Mouse (Mus musculus) embryo, embryonic 10 days (tissue): ENCODE data around the gene 1700016H13Rik.

Experiments used
- DNase-seq: peaks from one replicate; pipeline ENCODE4 v3.0.0-alpha.2; 2015; ENCODE audit warnings: low spot score

Gene 1700016H13Rik

GRCm38 (mm10) chr5:103673611-103674010 is 17.8 kb upstream of the 1700016H13Rik start:
- DNase-seq, result no peak

DNA sequence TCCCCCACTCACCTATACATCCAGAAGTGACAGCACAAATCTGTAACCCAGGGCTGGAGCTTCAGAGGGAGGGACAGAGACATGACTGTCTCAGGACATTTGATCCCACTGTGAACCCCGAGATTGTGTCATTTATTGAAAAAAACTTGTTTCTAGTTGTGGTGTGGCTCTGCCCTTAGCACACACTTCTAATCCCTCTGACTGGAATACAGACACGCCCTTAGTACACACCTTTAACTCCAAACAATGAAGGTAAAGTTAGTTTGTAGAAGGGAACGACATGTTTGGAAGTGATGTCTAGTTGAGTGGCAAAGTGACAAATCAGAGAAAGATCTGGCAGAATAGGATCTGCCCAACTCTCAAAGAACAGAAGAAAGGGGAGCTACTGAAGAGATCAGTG is 16.0 kb upstream of the 1700016H13Rik start:
- DNase-seq, result no peak

GRCm38 (mm10) chr5:103665876-103666275 is 10.1 kb upstream of the 1700016H13Rik start:
- DNase-seq, result no peak

DNA sequence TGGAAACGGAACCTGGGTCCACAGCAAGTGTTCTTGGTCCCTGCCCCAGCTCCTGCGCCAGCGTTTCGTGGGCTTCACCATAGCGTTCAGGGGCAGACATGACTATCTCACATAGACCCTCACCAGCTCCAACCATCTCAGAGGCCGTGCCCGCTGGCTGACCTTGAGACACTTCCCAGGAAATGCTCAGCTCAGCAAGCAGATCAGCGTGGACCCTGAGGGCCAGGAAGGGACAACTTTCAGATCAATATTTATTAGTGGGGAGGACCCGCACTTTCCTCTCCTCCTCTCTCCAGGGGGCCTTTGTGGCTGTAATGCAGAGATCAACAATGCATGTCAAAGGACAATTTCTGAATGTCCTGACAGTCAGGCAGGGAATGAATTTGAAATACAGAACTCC is 9.1 kb upstream of the 1700016H13Rik start:
- no peak for DNase-seq

DNA sequence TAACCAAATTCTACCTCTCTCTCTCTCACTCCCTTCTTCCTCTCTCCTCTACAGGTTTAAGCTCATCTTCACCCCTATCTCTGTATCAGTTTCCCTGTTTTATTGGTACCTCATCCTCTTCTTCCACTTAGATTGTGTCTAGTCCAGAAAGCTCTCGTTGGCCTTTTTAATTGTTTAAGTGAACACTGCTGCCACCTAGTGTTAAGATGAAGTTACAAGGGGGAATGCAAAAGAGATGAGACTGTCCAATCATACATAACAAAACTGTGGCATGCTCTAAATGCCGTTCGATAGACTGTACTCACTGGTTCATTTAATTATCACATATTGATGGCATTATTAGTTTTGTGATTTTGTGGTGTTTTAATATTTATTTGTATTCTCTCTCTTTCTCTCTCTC is 3.8 kb upstream of the 1700016H13Rik start:
- DNase-seq, result peak; percentile 83

DNA sequence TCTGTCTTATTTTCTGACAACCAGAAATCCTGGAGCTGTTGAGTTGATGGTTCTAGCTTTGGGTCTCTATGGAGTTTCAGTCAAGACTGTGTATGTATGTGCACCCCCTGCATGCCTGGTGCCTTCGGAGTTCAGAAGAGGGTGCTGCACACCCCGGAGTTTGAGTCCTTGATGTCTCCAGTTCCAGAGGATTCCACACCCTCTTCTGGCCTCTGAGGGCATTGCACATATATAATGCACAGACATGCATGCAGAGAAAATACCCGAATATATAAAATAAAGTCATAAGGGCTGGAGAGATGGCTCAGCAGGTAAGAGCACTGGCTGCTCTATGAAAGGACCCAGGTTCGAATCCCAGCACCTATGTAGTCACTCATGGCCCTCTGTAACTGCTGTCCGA is 3.1 kb upstream of the 1700016H13Rik start:
- DNase-seq, result peak; percentile 40

- DNase-seq, result no peak
Measured at GRCm38 (mm10) chr5:103654780-103655179, 1.0 kb downstream of the 1700016H13Rik start.

- peak; percentile 79 for DNase-seq
Measured at GRCm38 (mm10) chr5:103654225-103654624, 1.6 kb downstream of the 1700016H13Rik start.

GRCm38 (mm10) chr5:103647320-103647719 is 8.5 kb downstream of the 1700016H13Rik start:
- DNase-seq, result no peak

GRCm38 (mm10) chr5:103644167-103644566 is 11.6 kb downstream of the 1700016H13Rik start:
- no peak for DNase-seq

GRCm38 (mm10) chr5:103637162-103637561 is 18.6 kb downstream of the 1700016H13Rik start:
- no peak for DNase-seq

DNA sequence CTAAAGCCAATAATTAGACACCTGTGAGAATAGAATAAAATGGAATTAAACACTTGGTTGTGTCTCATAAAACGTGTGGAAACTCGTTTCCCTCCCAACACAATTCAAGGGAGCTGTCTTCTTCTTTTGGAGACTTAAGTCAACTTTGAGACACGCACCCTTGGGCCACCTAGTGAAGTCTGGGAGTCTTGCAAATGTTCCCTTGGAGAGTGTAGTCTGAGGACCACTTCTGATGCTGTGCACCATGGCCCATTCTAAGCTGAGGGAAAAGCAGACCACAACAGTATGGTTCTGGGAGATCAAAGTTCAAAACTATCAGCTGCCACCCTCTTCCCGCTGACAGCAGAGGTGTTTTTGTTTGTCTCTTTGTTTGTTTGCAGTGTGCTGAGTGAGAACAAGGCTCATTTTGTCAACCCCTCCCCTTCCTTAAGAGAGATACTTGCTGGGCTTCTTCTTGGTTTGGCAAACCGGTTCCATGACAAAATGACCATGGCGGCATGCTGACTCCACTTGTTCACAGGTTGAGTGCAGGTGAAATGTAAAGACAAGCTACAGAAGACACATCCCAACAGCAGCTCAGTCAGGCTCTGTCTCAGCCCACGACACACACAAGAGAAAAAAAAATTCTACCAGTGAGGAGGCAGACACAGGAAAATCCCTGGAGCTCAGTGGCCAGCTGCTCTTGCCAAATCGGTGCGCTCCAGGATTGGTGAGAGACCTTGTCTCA is 25.8 kb downstream of the 1700016H13Rik start:
- no peak for DNase-seq

DNA sequence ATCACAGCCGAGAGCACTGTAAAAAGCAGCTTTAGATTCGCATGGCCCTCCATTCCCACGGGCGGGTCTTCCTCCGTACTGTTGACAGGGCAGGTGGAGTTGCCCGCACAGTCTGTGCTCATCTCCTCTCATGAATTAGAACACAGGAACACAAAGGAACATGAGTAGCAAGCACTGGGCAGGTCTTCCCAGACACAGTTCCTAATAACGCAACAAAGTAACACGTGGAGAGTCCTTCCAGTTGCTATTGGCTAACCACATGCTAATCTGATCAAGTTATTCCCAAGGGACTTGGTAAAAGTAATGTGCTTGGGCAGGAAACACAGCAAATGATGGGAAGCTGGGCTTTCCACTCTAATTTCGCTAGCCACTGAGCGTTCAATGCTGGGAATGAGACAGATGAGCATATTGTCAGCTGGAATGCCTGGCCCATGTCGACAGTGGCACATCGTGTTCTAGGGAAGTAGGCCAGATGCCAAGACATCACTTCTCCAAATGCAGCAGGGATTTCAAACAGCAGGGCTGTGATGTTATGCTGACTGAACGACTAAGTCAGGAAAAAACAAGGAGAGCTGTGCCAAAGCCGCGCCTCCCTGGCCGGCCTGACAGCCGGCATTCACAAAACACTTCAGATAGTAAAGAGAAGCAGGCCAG is 26.6 kb downstream of the 1700016H13Rik start, which contains the start of gene Slc10a6:
TSS of gene Slc10a6 (minus strand) at position 293 of the 654 bp plus-strand sequence.
- DNase-seq, result no peak

- no peak for DNase-seq
Measured at GRCm38 (mm10) chr5:103628499-103628898, 27.3 kb downstream of the 1700016H13Rik start.

GRCm38 (mm10) chr5:103624831-103625230 is 31.0 kb downstream of the 1700016H13Rik start:
- no peak for DNase-seq

DNA sequence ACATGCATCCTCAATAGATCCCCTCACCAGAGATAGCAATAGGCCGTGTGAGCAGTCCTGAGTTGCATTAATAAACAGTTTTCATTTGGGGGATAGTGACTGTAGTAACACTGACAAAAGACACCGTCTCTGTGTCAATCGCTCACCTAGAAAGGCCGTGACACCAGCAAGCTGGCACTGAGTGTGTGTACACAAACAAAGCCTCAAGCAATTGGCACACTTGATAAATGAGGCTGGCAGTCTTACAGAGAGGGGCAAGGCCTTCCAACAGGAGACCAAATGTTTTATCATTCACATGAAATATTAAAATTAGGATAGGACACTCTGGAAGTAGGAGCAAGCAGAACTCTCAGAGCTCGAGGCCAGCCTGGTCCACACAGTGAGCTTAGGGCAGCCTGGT is 33.5 kb downstream of the 1700016H13Rik start:
- DNase-seq, result no peak

DNA sequence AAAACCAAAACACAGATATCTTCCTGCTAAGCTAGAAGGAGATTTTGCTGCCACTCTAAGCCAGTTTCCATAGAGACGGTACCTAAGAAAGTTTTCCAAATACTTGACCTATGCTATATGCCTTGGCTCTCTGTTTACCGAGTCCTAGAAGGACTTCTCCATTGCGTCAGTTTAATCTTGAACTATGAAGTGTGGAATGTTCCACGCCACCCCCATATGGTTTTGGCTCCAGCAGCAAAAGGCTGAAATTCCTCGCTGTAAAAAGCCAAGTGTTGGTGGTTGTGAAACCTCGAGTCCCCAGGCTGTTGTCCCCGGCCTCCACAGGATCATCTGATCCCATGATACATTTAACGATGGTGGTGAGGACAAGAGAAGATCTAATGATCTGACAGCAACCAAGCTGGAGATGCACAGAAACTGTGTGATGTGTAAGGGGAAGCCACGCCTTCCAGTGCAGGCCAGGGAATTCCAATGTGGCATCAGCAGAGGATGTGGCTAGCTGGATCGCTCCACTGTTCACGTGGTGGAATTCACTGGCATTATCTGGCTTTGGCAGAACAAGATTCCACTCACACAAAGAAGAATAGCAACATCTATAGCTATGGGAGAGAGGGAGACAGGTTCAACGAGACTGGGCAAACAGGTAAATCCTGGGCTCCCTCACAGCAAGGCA is 35.4 kb downstream of the 1700016H13Rik start:
- no peak for DNase-seq

- DNase-seq, result no peak
Measured at GRCm38 (mm10) chr5:103617191-103617590, 38.6 kb downstream of the 1700016H13Rik start.

GRCm38 (mm10) chr5:103614356-103614755 is 41.5 kb downstream of the 1700016H13Rik start:
- no peak for DNase-seq

DNA sequence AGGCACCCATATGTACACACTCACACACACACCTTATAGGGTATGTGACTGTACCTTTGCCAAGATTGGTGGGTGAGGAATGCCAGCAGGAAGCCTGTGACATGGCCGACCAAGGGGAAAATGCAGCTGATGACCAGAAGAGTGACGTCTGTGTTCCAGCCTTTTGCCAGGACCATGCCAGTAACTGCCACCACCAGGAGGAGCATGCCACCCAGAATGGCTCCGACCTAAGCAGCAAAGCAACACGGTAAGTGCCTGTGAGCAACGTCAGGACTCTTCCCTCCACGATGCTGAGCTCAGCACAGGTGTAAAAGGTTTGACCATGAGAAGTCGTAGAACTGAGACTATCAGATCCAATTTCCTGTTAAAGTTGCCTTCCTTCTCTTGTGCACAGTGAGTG is 43.5 kb downstream of the 1700016H13Rik start:
- no peak for DNase-seq

DNA sequence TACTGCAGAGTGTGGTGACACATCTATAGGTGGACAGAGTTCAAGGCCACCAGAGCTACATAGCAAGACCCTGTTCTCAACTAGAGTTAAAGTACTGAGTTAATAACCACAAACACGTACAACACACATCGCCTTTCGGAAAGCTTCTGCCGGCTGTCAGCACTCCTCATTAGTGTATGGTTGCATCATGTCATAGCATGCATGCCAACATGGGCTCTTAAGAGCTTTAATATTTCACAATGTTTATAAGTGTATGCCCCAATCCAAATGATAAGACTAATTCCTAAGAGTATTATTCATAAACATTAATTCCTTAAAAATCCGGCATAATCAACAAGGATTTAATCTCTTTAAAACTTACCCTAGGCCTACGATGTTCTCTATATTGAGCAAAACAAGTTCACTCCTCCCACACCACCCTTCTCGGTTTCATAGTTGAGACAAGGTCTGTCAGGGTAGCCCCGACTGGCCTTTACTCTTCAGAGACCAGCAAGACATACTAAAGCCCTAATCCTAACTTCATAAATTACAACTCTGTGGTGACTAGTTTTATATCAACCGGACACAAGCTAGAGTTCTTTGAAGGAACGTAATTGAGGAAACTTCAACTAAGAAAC is 44.8 kb downstream of the 1700016H13Rik start:
- no peak for DNase-seq

- DNase-seq, result no peak
Measured at GRCm38 (mm10) chr5:103610148-103610547, 45.7 kb downstream of the 1700016H13Rik start.

GRCm38 (mm10) chr5:103605707-103606106 is 50.1 kb downstream of the 1700016H13Rik start:
- no peak for DNase-seq
